Mouse (Mus musculus): Measurements from ENCODE around the gene BC025920.

Gene BC025920

DNA sequence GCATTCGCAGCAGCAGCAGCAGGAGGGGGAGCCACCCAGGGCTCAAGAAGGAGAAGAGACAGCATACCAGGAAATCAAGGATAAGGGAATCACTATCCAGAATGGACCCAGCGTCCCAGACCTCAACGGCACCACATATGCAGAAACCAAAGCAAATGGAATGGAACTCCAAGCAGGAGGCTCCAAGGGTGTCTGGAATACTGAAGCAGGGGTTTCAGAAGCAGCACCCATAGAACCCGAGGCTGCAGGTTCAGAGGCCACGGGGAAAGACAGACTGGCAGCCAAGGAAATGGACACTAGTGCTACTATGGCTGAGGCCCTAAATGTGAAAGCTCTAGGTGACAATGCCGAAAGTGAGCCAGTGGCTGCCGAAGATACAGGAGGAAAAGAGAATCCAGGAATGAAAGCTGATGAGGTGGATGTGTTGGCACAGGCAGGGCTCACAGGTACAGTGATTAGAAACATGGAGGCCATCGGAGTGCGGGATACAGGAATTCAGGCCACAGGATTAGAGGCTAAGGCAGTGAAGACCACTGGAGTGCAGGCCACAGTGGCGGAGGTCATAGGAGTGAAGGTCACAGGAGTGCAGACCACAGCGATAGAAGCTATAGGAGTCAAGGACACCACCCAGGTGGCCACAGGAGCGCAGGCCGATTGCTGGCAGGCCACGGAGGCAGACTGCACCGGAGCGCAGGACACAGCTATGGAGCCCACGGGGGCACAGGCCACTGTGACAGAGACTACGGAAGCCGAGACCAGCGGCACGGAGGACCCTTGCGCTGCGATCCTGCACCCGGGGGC is 36.8 kb downstream of the BC025920 start:
- peak in 1 of 2 experiments; percentile 2 for DNase-seq (ENCODE audit: low spot score in 2 of 2)

DNA sequence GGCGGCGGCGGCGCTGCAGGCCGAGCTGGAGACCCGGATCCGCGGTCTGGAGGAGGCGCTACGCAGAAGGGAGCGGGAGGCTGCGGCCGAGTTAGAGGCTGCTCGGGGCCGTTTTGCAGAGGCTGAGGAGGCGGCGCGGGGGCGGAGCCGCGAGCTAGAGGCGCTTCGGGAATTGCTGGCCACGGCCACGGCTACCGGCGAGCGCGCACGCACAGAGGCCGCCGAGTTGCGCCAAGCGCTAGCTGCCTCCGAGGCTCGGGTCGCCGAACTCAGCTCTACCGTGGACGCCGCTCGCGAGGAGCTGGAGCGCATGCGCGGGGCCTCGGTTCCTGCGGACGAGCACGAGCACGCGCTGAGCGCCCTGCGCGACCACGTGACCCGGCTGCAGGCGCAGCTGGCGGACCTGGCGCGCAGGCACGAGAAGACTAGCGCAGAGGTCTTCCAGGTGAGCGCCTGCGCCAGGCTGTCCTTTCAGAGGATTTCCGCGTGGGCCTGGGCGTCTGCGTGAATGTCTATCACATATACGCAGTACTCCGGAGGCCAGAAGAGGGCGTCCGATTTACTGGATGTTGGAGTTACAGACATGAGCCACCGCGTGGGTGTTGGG is 37.5 kb downstream of the BC025920 start:
- DNase-seq (ENCODE audit: low spot score in 2 of 2), result peak; percentile 94 to 97

DNA sequence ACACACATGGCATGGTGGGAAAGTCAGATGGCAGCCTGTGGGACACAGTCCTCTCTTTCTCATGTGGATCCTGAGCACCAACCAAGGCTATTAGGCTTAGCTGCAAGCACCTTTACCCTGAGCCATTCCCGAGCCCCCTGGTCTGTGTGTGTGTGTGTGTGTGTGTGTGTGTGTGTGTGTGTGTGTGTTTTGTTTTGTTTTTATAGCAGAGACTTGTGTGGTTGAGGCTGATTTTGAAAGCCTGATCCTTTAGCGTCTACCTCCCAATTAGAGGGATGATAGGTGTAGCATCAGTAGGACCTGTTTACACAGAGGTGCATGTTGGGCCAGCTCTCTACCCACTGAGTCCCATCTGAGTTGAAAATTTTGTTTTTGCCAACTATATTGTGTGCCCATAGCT is 38.1 kb downstream of the BC025920 start:
- DNase-seq (ENCODE audit: low spot score in 2 of 2), result no peak

DNA sequence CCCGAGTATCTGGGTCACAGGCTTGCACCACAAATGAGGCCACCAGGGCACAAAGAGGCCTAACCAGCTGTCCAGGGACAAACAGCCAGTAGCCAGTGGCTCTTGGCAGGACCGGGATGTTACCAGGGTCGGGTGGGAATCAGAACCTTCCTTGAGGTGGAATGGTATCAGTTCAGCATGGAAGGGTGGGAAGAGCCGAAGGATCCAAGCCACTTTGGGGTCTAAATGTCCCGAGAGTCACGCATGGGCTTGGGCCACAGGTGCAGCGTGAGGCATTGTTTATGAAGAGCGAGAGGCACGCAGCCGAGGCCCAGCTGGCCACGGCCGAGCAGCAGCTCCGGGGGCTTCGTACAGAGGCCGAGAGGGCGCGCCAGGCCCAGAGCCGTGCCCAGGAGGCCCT is 38.6 kb downstream of the BC025920 start:
- no peak for DNase-seq (ENCODE audit: low spot score in 2 of 2)

DNA sequence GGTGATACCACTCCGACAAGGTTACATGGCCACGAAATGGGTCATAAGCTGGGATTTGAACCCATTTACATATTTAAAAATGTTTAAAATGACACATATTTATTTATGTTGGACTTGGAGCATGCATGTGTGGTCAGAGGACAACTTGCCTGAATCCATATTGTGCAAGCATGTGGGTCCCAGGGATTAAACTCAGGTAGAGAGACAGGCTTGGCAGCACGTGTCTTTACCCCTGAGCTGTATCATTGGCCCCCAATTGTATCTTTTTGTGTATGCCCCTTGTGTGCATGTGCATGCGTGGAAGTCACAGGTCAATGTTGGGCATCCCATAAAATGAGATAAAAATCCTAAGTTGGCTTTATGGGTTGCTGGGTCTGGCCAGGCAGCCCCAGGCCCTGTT is 39.3 kb downstream of the BC025920 start:
- no peak for DNase-seq (ENCODE audit: low spot score in 2 of 2)

DNA sequence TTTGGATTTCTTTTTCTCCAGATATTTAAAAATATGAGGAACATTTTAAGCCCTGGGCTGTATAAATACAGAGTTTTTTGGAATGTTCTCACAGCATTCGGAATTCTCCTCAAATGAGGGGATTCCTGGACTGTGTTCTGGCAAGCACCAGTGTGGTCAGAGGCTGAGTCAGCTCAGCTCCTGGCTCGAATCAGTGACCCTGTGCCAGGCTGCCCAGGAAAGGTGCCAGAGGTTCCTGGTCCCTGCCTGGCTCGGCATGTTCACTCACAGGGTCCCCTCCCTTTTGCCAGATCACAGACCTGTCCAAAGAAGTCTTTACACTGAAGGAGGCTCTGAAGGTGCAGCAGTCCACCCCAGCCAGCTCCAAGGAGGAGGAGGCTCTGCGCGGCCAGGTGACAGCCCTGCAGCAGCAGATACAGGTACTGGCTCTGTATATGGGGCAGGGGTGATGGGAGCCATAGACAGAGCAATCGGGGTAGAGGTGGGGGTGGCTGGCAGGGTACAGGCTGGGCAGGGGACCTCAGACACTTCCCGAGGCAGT is 40.0 kb downstream of the BC025920 start:
- DNase-seq (ENCODE audit: low spot score in 2 of 2), result no peak

DNA sequence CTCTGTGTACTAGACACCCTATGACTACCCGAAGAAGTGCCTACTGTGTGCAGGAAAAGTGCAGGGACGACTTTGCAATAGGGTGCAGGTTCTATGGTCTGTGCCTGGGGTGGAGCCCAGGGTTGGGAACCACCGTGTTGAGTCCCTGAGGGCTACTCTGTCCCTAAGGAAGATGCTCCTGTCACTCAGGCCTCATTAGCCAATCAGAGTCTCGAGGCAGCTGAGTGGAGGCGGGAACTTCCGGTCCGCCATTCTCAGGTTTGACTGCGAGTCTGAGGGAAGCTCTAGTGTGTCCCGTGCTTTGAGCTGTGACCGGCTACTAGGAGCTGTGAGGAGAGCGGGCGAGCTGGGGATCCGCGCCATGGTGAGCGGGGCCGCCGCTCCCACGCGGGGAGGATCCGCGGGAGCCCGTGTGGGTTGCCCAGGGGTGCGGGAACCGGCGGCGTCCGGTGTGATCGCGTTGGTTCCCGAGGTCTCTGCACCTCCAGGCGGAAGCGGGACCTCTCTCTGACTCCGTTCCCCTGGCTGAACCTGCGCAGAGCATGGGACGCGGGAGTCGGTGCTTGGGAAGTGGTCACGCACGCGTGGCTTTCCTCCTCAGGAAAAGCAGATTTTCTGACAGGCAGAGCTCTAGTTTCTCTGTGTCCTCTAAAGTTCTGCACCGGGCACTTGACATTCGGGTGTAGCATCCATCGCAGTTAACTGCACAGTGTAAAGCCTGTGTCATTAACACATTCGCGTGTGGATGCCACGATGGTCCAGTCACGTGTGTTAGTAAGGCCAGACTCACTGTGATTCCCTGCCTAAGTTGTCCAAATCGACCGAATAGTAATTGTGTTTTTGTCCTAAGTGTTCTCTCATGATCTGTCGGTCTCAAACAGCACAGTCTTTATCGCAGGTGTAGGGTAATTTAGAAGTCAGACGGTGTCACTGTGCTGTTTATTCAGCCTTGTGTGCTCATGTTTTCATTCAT is 43.0 kb downstream of the BC025920 start, which contains the start of gene Gm10778:
Gene Gm10778 (plus strand): TSS at position 257 of the 973 bp plus-strand sequence.
- peak; percentile 75 to 83 for DNase-seq (ENCODE audit: low spot score in 2 of 2)

DNA sequence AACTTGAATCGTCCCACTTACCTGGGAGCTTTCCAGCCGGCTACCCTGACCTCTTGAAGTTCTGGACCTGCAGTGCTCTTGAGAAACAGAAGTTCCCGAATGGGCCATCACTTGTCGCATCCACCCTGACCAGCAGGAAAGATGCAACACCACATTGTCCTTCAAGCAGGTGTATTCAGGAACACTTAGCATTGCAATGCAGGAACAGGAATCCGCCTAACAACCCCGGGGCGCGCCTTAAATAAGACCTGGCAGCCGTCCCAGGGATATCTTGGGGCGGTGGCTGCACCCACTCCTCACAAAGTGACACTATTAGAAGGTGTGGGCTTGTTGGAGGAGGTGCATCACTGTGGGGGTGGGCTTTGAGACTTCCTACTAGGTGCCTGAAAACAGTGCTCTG is 49.1 kb downstream of the BC025920 start:
- no peak for DNase-seq (ENCODE audit: low spot score in 2 of 2)

DNA sequence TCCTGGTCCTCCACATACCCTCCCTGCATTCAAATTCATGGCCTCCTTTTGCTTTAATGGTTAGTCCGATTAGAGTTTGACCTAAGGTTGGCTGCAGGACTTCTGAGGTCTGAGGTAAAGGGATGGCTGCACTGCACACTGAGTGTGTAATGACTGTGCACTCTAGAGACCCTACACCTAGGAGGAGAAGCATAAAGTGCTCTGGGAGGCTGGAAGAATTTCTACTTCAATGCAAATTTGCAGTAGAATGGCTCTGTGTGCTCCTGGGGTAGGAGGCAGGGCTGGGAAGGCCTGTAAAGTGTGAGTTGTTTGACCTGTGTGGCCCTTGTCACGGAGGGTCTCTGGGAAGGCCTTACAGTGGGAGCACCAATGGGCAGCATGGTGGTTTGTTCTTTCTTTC is 50.1 kb downstream of the BC025920 start:
- DNase-seq (ENCODE audit: low spot score in 2 of 2), result no peak
